7 mouse cellular contexts compared by ENCODE assay signal in genomic region chr3:146121310-146122124, GRCm38 (mm10). TPM values are rescaled to one million over a fixed set of nuclear protein-coding genes. Genes with fewer than 3 reads are reported as not detected.
DNase-seq lines count a peak whose midpoint lies in the region; ATAC-seq and TF ChIP-seq lines count a peak whose summit lies in the region.

No protein-coding gene starts in this region.

- TF ChIP-seq POLR2A in bone marrow, adult 2 months (IDR thresholded peaks at IDR 0.05; ENCODE audit: borderline replicate concordance, control insufficient read depth, low read depth, low read length) = no peak

- TF ChIP-seq CTCF in E14TG2a.4 (conservative IDR thresholded peaks at IDR 0.05; ENCODE audit: low read length) = no peak
- TF ChIP-seq CTCF in bone marrow, adult 2 months (IDR thresholded peaks at IDR 0.05; ENCODE audit: control insufficient read depth, insufficient read depth, low read length) = no peak

- peak; percentile 61 for DNase-seq in midbrain, embryonic 14.5 days
- peak; percentile 58 for DNase-seq in yolk sac, embryonic 10.5 days (ENCODE audit: low spot score)
- no peak for DNase-seq in lung, postnatal 25 days (ENCODE audit: low spot score)

- peak overlapping the region; percentile 45 for H3K4me2 ChIP-seq in hindbrain, embryonic 15.5 days
- H3K4me2 ChIP-seq in midbrain, embryonic 14.5 days (ENCODE audit: low read length) = peak overlapping the region; percentile 37

- peak overlapping the region; percentile 72; the same call in 1 of the 2 replicates for H3K27ac ChIP-seq in bone marrow, adult 2 months (ENCODE audit: control insufficient read depth, insufficient read depth, low read depth, low read length, poor library complexity)
- no peak overlapping the region for H3K27ac ChIP-seq in hindbrain, embryonic 15.5 days (replicated peaks)
- no peak overlapping the region for H3K27ac ChIP-seq in midbrain, embryonic 14.5 days (replicated peaks; ENCODE audit: low read depth, low read length)

- ATAC-seq in hindbrain, embryonic 15.5 days (ENCODE audit: low FRiP score, low read depth) = no peak
- no peak for ATAC-seq in midbrain, embryonic 14.5 days (ENCODE audit: low FRiP score, low TSS enrichment)
- no peak for ATAC-seq in frontal cortex, adult (ENCODE audit: low TSS enrichment)

- no peaks in the 10 kb centered on the region for H3K36me3 ChIP-seq in E14TG2a.4 (ENCODE audit: insufficient read depth, low read length)
- no peaks in the 10 kb centered on the region for H3K36me3 ChIP-seq in hindbrain, embryonic 15.5 days
- no peaks in the 10 kb centered on the region for H3K36me3 ChIP-seq in midbrain, embryonic 14.5 days (ENCODE audit: control insufficient read depth, insufficient read depth, low read length)

- H3K9me3 ChIP-seq in E14TG2a.4 (ENCODE audit: low read length) = no peaks in the 10 kb centered on the region
- H3K9me3 ChIP-seq in hindbrain, embryonic 15.5 days = no peaks in the 10 kb centered on the region
- no peaks in the 10 kb centered on the region for H3K9me3 ChIP-seq in midbrain, embryonic 14.5 days (ENCODE audit: control insufficient read depth, low read length)

- no peak overlapping the region for H3K9ac ChIP-seq in hindbrain, embryonic 15.5 days
- H3K9ac ChIP-seq in midbrain, embryonic 14.5 days (replicated peaks; ENCODE audit: low read length) = no peak overlapping the region

- WGBS in bone marrow, adult 2 months = 11% methylated on average over 25 of the region's 25 CpGs
- WGBS in hindbrain, embryonic 15.5 days = 10% methylated on average over 25 of the region's 25 CpGs
- WGBS in midbrain, embryonic 14.5 days = 5% methylated on average over 25 of the region's 25 CpGs

- peak overlapping the region; percentile 55 for H3K4me3 ChIP-seq in E14TG2a.4 (replicated peaks; ENCODE audit: low read length)
- peak overlapping the region; percentile 22 for H3K4me3 ChIP-seq in bone marrow, adult 2 months (replicated peaks; ENCODE audit: control insufficient read depth, low read depth, low read length)
- H3K4me3 ChIP-seq in hindbrain, embryonic 15.5 days = no peak overlapping the region
- no peak overlapping the region for H3K4me3 ChIP-seq in midbrain, embryonic 14.5 days (replicated peaks; ENCODE audit: low read depth, low read length)

- peaks cover 9% of the 10 kb centered on the region for H3K4me1 ChIP-seq in E14TG2a.4 (replicated peaks; ENCODE audit: low read depth, low read length)
- H3K4me1 ChIP-seq in bone marrow, adult 2 months (ENCODE audit: control insufficient read depth, insufficient read depth, low read length) = no peaks in the 10 kb centered on the region
- peaks cover 6% of the 10 kb centered on the region for H3K4me1 ChIP-seq in hindbrain, embryonic 15.5 days (replicated peaks)
- peaks cover 14% of the 10 kb centered on the region; the same call in 1 of the 2 replicates for H3K4me1 ChIP-seq in midbrain, embryonic 14.5 days (ENCODE audit: control insufficient read depth, insufficient read depth, low read length)

- peaks cover 19% of the 10 kb centered on the region for H3K27me3 ChIP-seq in E14TG2a.4 (ENCODE audit: insufficient read depth, low read length)
- H3K27me3 ChIP-seq in hindbrain, embryonic 15.5 days = peaks cover 20% of the 10 kb centered on the region
- H3K27me3 ChIP-seq in midbrain, embryonic 14.5 days (ENCODE audit: control insufficient read depth, insufficient read depth, low read length) = peaks cover 14% of the 10 kb centered on the region

RNA-seq across cellular contexts. Expression of gene Mcoln3, which starts 4.3 kb away (rescaled TPM):
- not detected in 2 replicates for polyA plus RNA-seq in bone marrow, adult 2 months (2011; ENCODE audit: insufficient read depth, insufficient read length, low replicate concordance, missing spikeins)
- 0.22 and 0.52 TPM in 2 replicates for polyA plus RNA-seq in hindbrain, embryonic 15.5 days (2015; fragmentation: Nextera tagmentation; extraction: Ambion mirVana)
- 0.20 and 0.61 TPM in 2 replicates for polyA plus RNA-seq in midbrain, embryonic 14.5 days (2014; fragmentation: Nextera tagmentation; extraction: Ambion mirVana)

RNA-seq across cellular contexts. Expression of gene Wdr63, which starts 13.6 kb away (rescaled TPM):
- not detected in 2 replicates for polyA plus RNA-seq in bone marrow, adult 2 months (2011; ENCODE audit: insufficient read depth, insufficient read length, low replicate concordance, missing spikeins)
- 0.79 and 1.7 TPM in 2 replicates for polyA plus RNA-seq in hindbrain, embryonic 15.5 days (2015; fragmentation: Nextera tagmentation; extraction: Ambion mirVana)
- 0.51 and 0.83 TPM in 2 replicates for polyA plus RNA-seq in midbrain, embryonic 14.5 days (2014; fragmentation: Nextera tagmentation; extraction: Ambion mirVana)

RNA-seq across cellular contexts. Expression of gene Mcoln2, which starts 28.1 kb away (rescaled TPM):
- 3.6 and 4.0 TPM in 2 replicates for polyA plus RNA-seq in bone marrow, adult 2 months (2011; ENCODE audit: insufficient read depth, insufficient read length, low replicate concordance, missing spikeins)
- 0.27 and 0.28 TPM in 2 replicates for polyA plus RNA-seq in hindbrain, embryonic 15.5 days (2015; fragmentation: Nextera tagmentation; extraction: Ambion mirVana)
- 0.30 TPM in 1 of 2 replicates, not detected in the other for polyA plus RNA-seq in midbrain, embryonic 14.5 days (2014; fragmentation: Nextera tagmentation; extraction: Ambion mirVana)

Comparison
In these comparisons a context has a peak if more than half of its experiments do, and no peak if none do; other contexts are left out.
1. H3K4me3 ChIP-seq: peak in E14TG2a.4 (single experiment) and bone marrow, adult 2 months (single experiment); none in hindbrain, embryonic 15.5 days (single experiment) and midbrain, embryonic 14.5 days (single experiment).